Mouse (Mus musculus) cerebellum, adult 2 months (tissue): ENCODE measurements around the gene Tsn.

Experiments used
- CTCF ChIP-seq: fragments of 200-500 bp; IDR thresholded peaks from 2 replicates; pipeline ENCODE4 v1.5.1; 2011; ENCODE audit warnings: low read depth, mild to moderate bottlenecking, control low read depth, low read length, moderate library complexity, borderline replicate concordance; ENCODE audit not compliant: insufficient read depth
- POLR2A ChIP-seq: fragments of 200-500 bp; IDR thresholded peaks from 2 replicates; pipeline ENCODE4 v1.6.1; 2011; ENCODE audit warnings: low read length, control low read depth, borderline replicate concordance; ENCODE audit not compliant: insufficient read depth

DNA sequence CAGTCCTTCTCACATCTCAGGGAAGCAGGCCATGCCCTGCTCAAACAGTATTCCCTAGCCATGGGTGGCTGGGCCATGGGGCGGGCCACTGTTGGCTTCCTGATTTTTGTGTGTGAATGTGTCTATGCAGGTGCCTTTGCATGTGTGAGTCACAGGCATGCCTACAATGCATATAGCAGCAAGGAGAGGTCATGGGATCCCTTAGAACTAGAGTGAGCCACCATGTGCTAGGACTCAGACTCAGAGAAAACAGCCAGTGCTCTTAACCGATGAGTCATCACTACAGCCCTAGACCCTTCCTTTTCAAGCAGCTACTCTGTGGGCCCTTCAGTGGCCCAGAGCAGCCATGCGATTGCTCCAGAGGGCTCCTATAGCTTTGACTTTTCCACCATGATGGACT, 17.3 kb downstream of the Tsn start:
- TF ChIP-seq CTCF (no peak), POLR2A (no peak)
